ENCODE assay signal across 5 mouse cellular contexts in genomic region chr8:100030358-100030757, GRCm38 (mm10).
DNase-seq lines count a peak whose midpoint lies in the region; ATAC-seq and TF ChIP-seq lines count a peak whose summit lies in the region.
"Not testable (repeated sequence)": the region's sequence is repeated elsewhere in the genome, so short reads cannot be mapped to it uniquely, and the experiment has no call there.

No protein-coding gene starts in this region.

- H3K4me1 ChIP-seq in liver, postnatal 0 days (ENCODE audit: insufficient read depth): not testable (repeated sequence)

- not testable (repeated sequence) for TF ChIP-seq CTCF in liver, postnatal 0 days (IDR thresholded peaks at IDR 0.05; ENCODE audit: low read depth)

- not testable (repeated sequence) for H3K4me2 ChIP-seq in liver, postnatal 0 days (ENCODE audit: low read depth, low read length)

- H3K27ac ChIP-seq in liver, postnatal 0 days (ENCODE audit: low read depth): not testable (repeated sequence)

- 94% methylated on average over 19 of the region's 23 CpGs for WGBS in liver, postnatal 0 days (ENCODE audit: insufficient replicate concordance)

- H3K9me3 ChIP-seq in liver, postnatal 0 days (ENCODE audit: low read length): not testable (repeated sequence)

- not testable (repeated sequence) for DNase-seq in liver, postnatal 0 days

- H3K4me3 ChIP-seq in liver, postnatal 0 days (ENCODE audit: low read depth, low read length): not testable (repeated sequence)

- TF ChIP-seq EP300 in liver, postnatal 0 days (IDR thresholded peaks at IDR 0.05; ENCODE audit: low read depth): not testable (repeated sequence)

- not testable (repeated sequence) for H3K36me3 ChIP-seq in liver, postnatal 0 days (replicated peaks; ENCODE audit: insufficient read depth, low read length)

- ATAC-seq in erythroblast, adult 5-6 weeks (replicated peaks; ENCODE audit: low FRiP score, poor library complexity, severe bottlenecking): peak; percentile 92
- ATAC-seq in granulocyte monocyte progenitor cell, adult 5-6 weeks (replicated peaks; ENCODE audit: poor library complexity, severe bottlenecking): peak; percentile 100
- peak; percentile 36; the same call in 1 of the 2 replicates for ATAC-seq in liver, postnatal 0 days
- peak; percentile 97 for ATAC-seq in megakaryocyte progenitor cell, adult 5-6 weeks (replicated peaks; ENCODE audit: poor library complexity)
- ATAC-seq in neutrophil, adult 5-6 weeks (ENCODE audit: extremely low read depth, insufficient number of reproducible peaks, low FRiP score, poor library complexity, severe bottlenecking): peak; percentile 56

- H3K9ac ChIP-seq in liver, postnatal 0 days (replicated peaks): not testable (repeated sequence)

- not testable (repeated sequence) for H3K27me3 ChIP-seq in liver, postnatal 0 days (ENCODE audit: insufficient read depth, low read length)

Comparison
In these comparisons a context has a peak if more than half of its experiments do, and no peak if none do; other contexts are left out.
1. ATAC-seq: peak in every context shown above with its lines; median percentile 100 in granulocyte monocyte progenitor cell, adult 5-6 weeks; 97 in megakaryocyte progenitor cell, adult 5-6 weeks; 92 in erythroblast, adult 5-6 weeks; 56 in neutrophil, adult 5-6 weeks; 36 in liver, postnatal 0 days.